Mouse (Mus musculus) adrenal gland (tissue): ENCODE results near the gene Bcr.

ENCODE experiments used
- intact Hi-C: fragments of 180-260 bp; cut with DNase I; formaldehyde crosslinking; loops from one replicate; pipeline ENCODE4 v1.15.1; 2025

Bcr gene

GRCm38 (mm10) chr10:75055672-75056071 is 4.7 kb upstream of the Bcr start:
- intact Hi-C loops: no loop called here

- intact Hi-C loops: no loop called here
Measured at GRCm38 (mm10) chr10:75056255-75056654, 4.1 kb upstream of the Bcr start.

- intact Hi-C loops: no loop called here
Measured at GRCm38 (mm10) chr10:75058336-75058735, 2.1 kb upstream of the Bcr start.

- intact Hi-C loops: loop anchor here (1.0 kb wide), 1 partner anchor 92 kb away; no protein-coding TSS in a partner anchor
Measured at GRCm38 (mm10) chr10:75058761-75059395, 1.5 kb upstream of the Bcr start.

GRCm38 (mm10) chr10:75059396-75059795 is 996 bp upstream of the Bcr start:
- intact Hi-C loops: loop anchor here (1.0 kb wide), 1 partner anchor 92 kb away; no protein-coding TSS in a partner anchor

GRCm38 (mm10) chr10:75060843-75061235 is 447 bp downstream of the Bcr start:
- intact Hi-C loops: loop anchor here (5.0 kb wide), 1 partner anchor 51 kb away; no protein-coding TSS in a partner anchor

GRCm38 (mm10) chr10:75061341-75062188 is 1.2 kb downstream of the Bcr start:
- intact Hi-C loops: loop anchor here (5.0 kb wide), 1 partner anchor 51 kb away; no protein-coding TSS in a partner anchor

GRCm38 (mm10) chr10:75062189-75062561 is 1.8 kb downstream of the Bcr start:
- intact Hi-C loops: loop anchor here (5.0 kb wide), 1 partner anchor 50 kb away; no protein-coding TSS in a partner anchor

- intact Hi-C loops: loop anchor here (5.0 kb wide), 1 partner anchor 50 kb away; no protein-coding TSS in a partner anchor
Measured at GRCm38 (mm10) chr10:75062621-75063020, 2.2 kb downstream of the Bcr start.

- intact Hi-C loops: loop anchor here (5.0 kb wide), 1 partner anchor 49 kb away; no protein-coding TSS in a partner anchor
Measured at GRCm38 (mm10) chr10:75063301-75063965, 3.0 kb downstream of the Bcr start.

- intact Hi-C loops: no loop called here
Measured at GRCm38 (mm10) chr10:75065691-75066090, 5.3 kb downstream of the Bcr start.

GRCm38 (mm10) chr10:75067446-75067845 is 7.1 kb downstream of the Bcr start:
- intact Hi-C loops: no loop called here

- intact Hi-C loops: no loop called here
Measured at GRCm38 (mm10) chr10:75068086-75068485, 7.7 kb downstream of the Bcr start.

- intact Hi-C loops: no loop called here
Measured at GRCm38 (mm10) chr10:75068624-75069328, 8.4 kb downstream of the Bcr start.

GRCm38 (mm10) chr10:75070281-75070976 is 10.0 kb downstream of the Bcr start:
- intact Hi-C loops: no loop called here

- intact Hi-C loops: no loop called here
Measured at GRCm38 (mm10) chr10:75075665-75076064, 15.3 kb downstream of the Bcr start.

GRCm38 (mm10) chr10:75078174-75079128 is 18.1 kb downstream of the Bcr start:
- intact Hi-C loops: no loop called here

- intact Hi-C loops: no loop called here
Measured at GRCm38 (mm10) chr10:75085330-75085729, 24.9 kb downstream of the Bcr start.

- intact Hi-C loops: no loop called here
Measured at GRCm38 (mm10) chr10:75088471-75088870, 28.1 kb downstream of the Bcr start.
